Mouse (Mus musculus): ENCODE data around the gene Dnaaf1.

Gene Dnaaf1

GRCm38 (mm10) chr8:119644981-119645597, 70.1 kb downstream of the Dnaaf1 start:
- DNase-seq (ENCODE audit: extremely low read depth, low read depth) = no peak

GRCm38 (mm10) chr8:119646197-119646596, 71.2 kb downstream of the Dnaaf1 start:
- DNase-seq (ENCODE audit: extremely low read depth, low read depth) = no peak

GRCm38 (mm10) chr8:119646846-119647245, 71.8 kb downstream of the Dnaaf1 start:
- DNase-seq (ENCODE audit: extremely low read depth, low read depth) = no peak

Data from MEL-GATA-1-ER (cell line).